ENCODE assay signal across 10 mouse cellular contexts in the genomic region with DNA sequence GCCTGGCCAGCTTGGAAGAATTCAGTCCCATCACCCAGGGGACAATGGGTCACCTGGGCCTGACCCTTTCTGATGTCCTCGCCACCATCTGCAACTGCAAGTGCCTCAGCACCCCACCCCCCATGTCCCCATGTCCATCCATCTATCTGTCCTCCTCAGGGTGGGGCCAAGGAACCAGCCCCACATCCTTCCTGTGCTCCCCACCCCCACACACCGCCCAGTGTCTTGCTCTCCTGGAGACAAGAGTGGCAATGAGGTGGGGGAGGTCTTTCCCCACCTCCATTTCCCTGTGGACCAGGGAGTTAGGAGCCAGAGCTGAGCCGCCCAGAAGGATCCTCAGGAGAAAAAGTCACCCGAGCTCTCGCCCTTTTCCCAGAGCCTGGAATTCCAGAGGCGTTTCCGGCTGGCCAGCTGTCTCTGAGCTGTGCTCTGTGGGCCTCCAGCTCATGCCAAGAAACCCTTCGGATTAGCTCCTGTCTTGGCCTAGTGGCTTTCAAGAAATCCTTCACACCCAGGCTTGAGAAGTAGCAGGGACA. TPM values are rescaled to one million over a fixed set of nuclear protein-coding genes. Genes with fewer than 3 reads are reported as not detected.
DNase-seq lines count a peak whose midpoint lies in the region; ATAC-seq lines count a peak whose summit lies in the region.
"Had no signal": no experiment of that assay in that cellular context is flagged by ENCODE, and none has a peak within 500 bp of the region (broad histone marks: within the 10 kb centered on the region; RNA-seq: fewer than 3 reads in every experiment).

No protein-coding gene starts in this region.

- ATAC-seq in heart, embryonic 14.5 days (ENCODE audit: insufficient number of reproducible peaks, insufficient read depth, low FRiP score, low read depth): peak; percentile 19
- ATAC-seq in kidney, embryonic 16.5 days (ENCODE audit: low FRiP score, low TSS enrichment): peak; percentile 3; the same call in 1 of the 2 replicates

- H3K27ac ChIP-seq in heart, embryonic 14.5 days (replicated peaks in 1 of 2; ENCODE audit: control insufficient read depth in 1 of 2, insufficient read depth in 1 of 2, low read depth in 2 of 2, low read length in 2 of 2): peak overlapping the region; percentile 84 to 91
- peak overlapping the region; percentile 93 for H3K27ac ChIP-seq in kidney, embryonic 16.5 days (ENCODE audit: low read length)

- peaks cover 43 to 53% of the 10 kb centered on the region in 2 experiments for H3K4me1 ChIP-seq in heart, embryonic 14.5 days (ENCODE audit: control insufficient read depth in 2 of 2, insufficient read depth in 2 of 2, low read length in 2 of 2)
- H3K4me1 ChIP-seq in kidney, embryonic 16.5 days (ENCODE audit: insufficient read depth, low read length): peaks cover 76% of the 10 kb centered on the region

- H3K27me3 ChIP-seq in heart, embryonic 14.5 days (ENCODE audit: control insufficient read depth, insufficient read depth, low read length): no peaks in the 10 kb centered on the region
- H3K27me3 ChIP-seq in kidney, embryonic 16.5 days (ENCODE audit: insufficient read depth, low read length): no peaks in the 10 kb centered on the region; the same call in 1 of the 2 replicates

- peak; percentile 63 for DNase-seq in testis, postnatal 10 days (ENCODE audit: low spot score)
- DNase-seq in testis, postnatal 14 days (ENCODE audit: low spot score): no peak
- peak; percentile 84 for DNase-seq in lung, postnatal 25 days (ENCODE audit: low spot score)
- DNase-seq in Muller cell, postnatal 12 days (ENCODE audit: inconsistent ontology term): no peak
- DNase-seq in cerebellum, postnatal 4 days (ENCODE audit: low spot score in 2 of 2): no peak
- no peak for DNase-seq in layer of hippocampus, adult 8-10 months (ENCODE audit: low spot score in 2 of 2)

- WGBS in heart, embryonic 14.5 days: 35% methylated on average over 8 of the region's 8 CpGs
- WGBS in kidney, embryonic 16.5 days: 32% methylated on average over 8 of the region's 8 CpGs

- no peaks in the 10 kb centered on the region for H3K9me3 ChIP-seq in heart, embryonic 14.5 days (ENCODE audit: control insufficient read depth, low read length)
- no peaks in the 10 kb centered on the region for H3K9me3 ChIP-seq in kidney, embryonic 16.5 days (ENCODE audit: low read length)

- H3K9ac ChIP-seq in heart, embryonic 14.5 days (ENCODE audit: low read length): peak overlapping the region; percentile 21; the same call in 1 of the 2 replicates
- peak overlapping the region; percentile 2 for H3K9ac ChIP-seq in kidney, embryonic 16.5 days (replicated peaks; ENCODE audit: low read length)

- H3K4me2 ChIP-seq in heart, embryonic 14.5 days (ENCODE audit: low read length): no peak overlapping the region
- H3K4me2 ChIP-seq in kidney, embryonic 16.5 days (replicated peaks; ENCODE audit: low read depth, low read length): no peak overlapping the region

- no peak overlapping the region for H3K4me3 ChIP-seq in heart, embryonic 14.5 days (ENCODE audit: control insufficient read depth in 1 of 2, insufficient read depth in 1 of 2, low read depth in 1 of 2, low read length in 2 of 2)
- H3K4me3 ChIP-seq in kidney, embryonic 16.5 days (ENCODE audit: low read length): no peak overlapping the region

- no peaks in the 10 kb centered on the region for H3K36me3 ChIP-seq in heart, embryonic 14.5 days (ENCODE audit: control insufficient read depth, insufficient read depth, low read length)
- H3K36me3 ChIP-seq in kidney, embryonic 16.5 days (ENCODE audit: insufficient read depth, low read length): no peaks in the 10 kb centered on the region

RNA-seq across cellular contexts. Expression of a gene that starts 6.3 kb away (rescaled TPM):
- polyA plus RNA-seq in heart, embryonic 14.5 days (2014; fragmentation: Nextera tagmentation; extraction: Ambion mirVana): 29.0 and 30.1 TPM in 2 replicates
- 58.5 and 59.7 TPM in 2 replicates for polyA plus RNA-seq in kidney, embryonic 16.5 days (2015; fragmentation: Nextera tagmentation; extraction: Ambion mirVana)
- total RNA-seq in layer of hippocampus, adult 8-10 months (2022): 10 to 100 TPM; 14.5 to 18.7 (median 16.2) TPM

RNA-seq across cellular contexts. Expression of a gene that starts 19.2 kb away (rescaled TPM):
- polyA plus RNA-seq in heart, embryonic 14.5 days (2014; fragmentation: Nextera tagmentation; extraction: Ambion mirVana): not detected in 2 replicates
- 0.54 and 0.77 TPM in 2 replicates for polyA plus RNA-seq in kidney, embryonic 16.5 days (2015; fragmentation: Nextera tagmentation; extraction: Ambion mirVana)
- not detected for total RNA-seq in layer of hippocampus, adult 8-10 months (2022)
- total RNA-seq: gastrocnemius, adult 8-10 months; MEL had no signal

RNA-seq across cellular contexts. Expression of a gene that starts 33.3 kb away (rescaled TPM):
- polyA plus RNA-seq in heart, embryonic 14.5 days (2014; fragmentation: Nextera tagmentation; extraction: Ambion mirVana): 6.5 and 7.1 TPM in 2 replicates
- polyA plus RNA-seq in kidney, embryonic 16.5 days (2015; fragmentation: Nextera tagmentation; extraction: Ambion mirVana): 9.9 and 10.6 TPM in 2 replicates
- total RNA-seq in layer of hippocampus, adult 8-10 months (2022): 1 to 10 TPM; 6.6 to 8.2 (median 6.9) TPM
- total RNA-seq: MEL had no signal

RNA-seq across cellular contexts. Expression of a gene that starts 40.8 kb away (rescaled TPM):
- polyA plus RNA-seq in heart, embryonic 14.5 days (2014; fragmentation: Nextera tagmentation; extraction: Ambion mirVana): 30.7 and 33.2 TPM in 2 replicates
- 54.7 and 61.9 TPM in 2 replicates for polyA plus RNA-seq in kidney, embryonic 16.5 days (2015; fragmentation: Nextera tagmentation; extraction: Ambion mirVana)
- 10 to 100 TPM; 59.2 to 63.9 (median 62.6) TPM for total RNA-seq in layer of hippocampus, adult 8-10 months (2022)

Comparison
In these comparisons a context has a peak if more than half of its experiments do, and no peak if none do; other contexts are left out.
1. DNase-seq: peak in testis, postnatal 10 days (single experiment) and lung, postnatal 25 days (single experiment); none in testis, postnatal 14 days (single experiment), Muller cell, postnatal 12 days (single experiment), cerebellum, postnatal 4 days (0 of 2) and layer of hippocampus, adult 8-10 months (0 of 2).